Comparison of ENCODE assay signal across 20 mouse cellular contexts in genomic region chr16:94255035-94255434, GRCm38 (mm10). TPM values are rescaled to one million over a fixed set of nuclear protein-coding genes. Genes with fewer than 3 reads are reported as not detected.
DNase-seq lines count a peak whose midpoint lies in the region; ATAC-seq and TF ChIP-seq lines count a peak whose summit lies in the region.
"Had no signal": no experiment of that assay in that cellular context is flagged by ENCODE, and none has a peak within 500 bp of the region (broad histone marks: within the 10 kb centered on the region; RNA-seq: fewer than 3 reads in every experiment).

No protein-coding gene starts in this region.

- TF ChIP-seq EP300 in heart, postnatal 0 days (IDR thresholded peaks at IDR 0.05; ENCODE audit: low read depth) = no peak

- no peaks in the 10 kb centered on the region for H3K4me1 ChIP-seq in heart, postnatal 0 days (ENCODE audit: control insufficient read depth, insufficient read depth)
- no peaks in the 10 kb centered on the region for H3K4me1 ChIP-seq in spleen, adult 2 months (ENCODE audit: control insufficient read depth, insufficient read depth, insufficient read length)

- H3K9me3 ChIP-seq in heart, postnatal 0 days (replicated peaks; ENCODE audit: control insufficient read depth, low read length) = no peaks in the 10 kb centered on the region
- H3K9me3 ChIP-seq: embryonic facial prominence, embryonic 12.5 days; forebrain, embryonic 13.5 days; forebrain, embryonic 15.5 days had no signal

- no peak overlapping the region for H3K4me3 ChIP-seq in heart, postnatal 0 days (ENCODE audit: low read depth, low read length)
- no peak overlapping the region for H3K4me3 ChIP-seq in spleen, adult 2 months (ENCODE audit: extremely low read depth, insufficient read depth, insufficient read length)
- H3K4me3 ChIP-seq: embryonic facial prominence, embryonic 12.5 days; forebrain, embryonic 13.5 days; forebrain, embryonic 15.5 days had no signal

- H3K36me3 ChIP-seq in heart, postnatal 0 days (replicated peaks; ENCODE audit: control insufficient read depth, insufficient read depth, low read length) = no peaks in the 10 kb centered on the region
- H3K36me3 ChIP-seq in spleen, adult 2 months (ENCODE audit: control insufficient read depth, insufficient read depth, low read length) = no peaks in the 10 kb centered on the region
- H3K36me3 ChIP-seq: embryonic facial prominence, embryonic 12.5 days; forebrain, embryonic 15.5 days had no signal

- no peaks in the 10 kb centered on the region for H3K27me3 ChIP-seq in heart, postnatal 0 days (ENCODE audit: control insufficient read depth, insufficient read depth, low read length)
- no peaks in the 10 kb centered on the region for H3K27me3 ChIP-seq in spleen, adult 2 months (ENCODE audit: control insufficient read depth, insufficient read depth, low read length)
- H3K27me3 ChIP-seq: embryonic facial prominence, embryonic 12.5 days; forebrain, embryonic 15.5 days had no signal

- intact Hi-C loops in heart, postnatal 25 days (cut with DNase I) = no loop called here

- 95% methylated on average over 6 of the region's 6 CpGs for WGBS in heart, postnatal 0 days
- WGBS in spleen, adult 2 months = 94% methylated on average over 6 of the region's 6 CpGs

- H3K27ac ChIP-seq in heart, postnatal 0 days (ENCODE audit: low read depth) = peak overlapping the region; percentile 26; the same call in 1 of the 2 replicates
- H3K27ac ChIP-seq in spleen, adult 2 months (ENCODE audit: insufficient read depth, low read length) = peak overlapping the region; percentile 47
- H3K27ac ChIP-seq: forebrain, embryonic 13.5 days; forebrain, embryonic 15.5 days had no signal

- no peak for DNase-seq in heart, postnatal 0 days (ENCODE audit: low spot score)
- DNase-seq in heart, postnatal 25 days (ENCODE audit: low spot score) = no peak
- no peak for DNase-seq in spleen, adult 2 months (ENCODE audit: low read depth in 1 of 2, low spot score in 2 of 2)
- DNase-seq in spleen, postnatal 14 days (ENCODE audit: low spot score in 2 of 2) = no peak
- peak; percentile 53 for DNase-seq in thymus, postnatal 4 days
- DNase-seq in thymus, postnatal 14 days = no peak
- DNase-seq in lung, postnatal 14 days = no peak
- DNase-seq: adrenal gland, adult 2 months; adrenal gland, postnatal 10 days; adrenal gland, postnatal 25 days; cerebellum, adult 11 months; cerebellum, adult 18-20 months; cerebellum, adult 8-10 months; cerebellum, adult 9-11 months; cerebellum, postnatal 14 days; cerebellum, postnatal 36 days; embryo, embryonic 11 days had no signal

- no peak for TF ChIP-seq CTCF in heart, postnatal 0 days (IDR thresholded peaks at IDR 0.05; ENCODE audit: low read depth)
- TF ChIP-seq CTCF in spleen, adult 2 months (IDR thresholded peaks at IDR 0.05; ENCODE audit: extremely low read depth, insufficient read depth, insufficient read length, insufficient replicate concordance) = no peak

- TF ChIP-seq POLR2A in spleen, adult 2 months (IDR thresholded peaks at IDR 0.05; ENCODE audit: low read depth, low read length) = no peak

- ATAC-seq in heart, postnatal 0 days (ENCODE audit: insufficient read depth, low read depth) = no peak
- ATAC-seq: forebrain, embryonic 13.5 days; forebrain, embryonic 15.5 days had no signal

- no peak overlapping the region for H3K9ac ChIP-seq in heart, postnatal 0 days (replicated peaks; ENCODE audit: low read depth, low read length)
- H3K9ac ChIP-seq: embryonic facial prominence, embryonic 12.5 days; forebrain, embryonic 13.5 days; forebrain, embryonic 15.5 days had no signal

- no peak overlapping the region for H3K4me2 ChIP-seq in heart, postnatal 0 days (ENCODE audit: low read depth, low read length)
- H3K4me2 ChIP-seq: forebrain, embryonic 13.5 days; forebrain, embryonic 15.5 days had no signal

RNA-seq across cellular contexts. Expression of gene Hlcs, which starts 58.3 kb away (rescaled TPM):
- 3.3 and 4.6 TPM in 2 replicates for total RNA-seq in heart, postnatal 0 days (2014; rRNA removed; ENCODE audit: low replicate concordance)
- 5.5 and 5.6 TPM in 2 replicates for polyA plus RNA-seq in heart, postnatal 0 days (2015; fragmentation: Nextera tagmentation; extraction: Ambion mirVana)
- total RNA-seq in heart, postnatal 25 days (2021) = 1 to 10 TPM; 5.0 to 5.7 TPM
- 9.7 and 9.8 TPM in 2 replicates for polyA plus RNA-seq in spleen, adult 2 months (2012; rRNA removed)
